Mouse (Mus musculus): ENCODE results near the gene Dab2ip.

The Dab2ip gene

DNA sequence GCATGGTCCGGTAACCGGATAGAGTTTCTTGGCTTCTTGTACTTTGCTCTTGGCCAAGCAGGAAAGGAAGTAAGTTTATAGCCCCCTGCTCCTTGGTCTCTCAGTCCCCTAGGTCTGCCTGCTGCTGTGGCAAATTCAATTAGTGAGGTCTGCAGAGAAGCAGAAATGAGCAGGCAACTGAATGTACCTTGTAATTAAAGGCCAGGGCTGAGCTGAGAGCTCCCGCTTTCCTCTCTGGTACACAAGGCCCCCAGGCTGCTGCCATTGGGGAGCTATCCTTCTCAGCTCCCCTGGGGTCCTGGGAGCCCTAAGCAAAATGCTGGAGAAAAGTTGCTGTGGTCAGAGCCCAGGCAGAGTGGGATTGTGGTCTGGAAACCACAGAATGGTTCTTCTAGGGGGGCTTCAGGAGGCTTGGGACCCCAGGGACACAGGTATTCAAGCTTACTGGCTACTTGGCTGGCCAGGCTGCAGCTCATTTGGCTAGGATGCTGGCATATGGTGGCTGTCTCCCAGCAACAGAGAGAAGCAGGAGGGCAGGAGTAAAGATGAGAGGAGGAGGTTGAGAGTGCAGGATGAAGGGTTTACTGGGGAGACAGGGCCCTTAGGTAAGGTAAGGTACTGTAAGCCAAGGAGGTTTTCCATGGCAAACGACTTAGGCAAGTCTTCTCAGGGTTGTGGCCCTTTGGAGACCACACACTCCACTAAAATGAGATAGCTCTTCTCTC lies 922 bp downstream of the Dab2ip start:
- DNase-seq (ENCODE audit: low spot score in 2 of 2): no peak

DNA sequence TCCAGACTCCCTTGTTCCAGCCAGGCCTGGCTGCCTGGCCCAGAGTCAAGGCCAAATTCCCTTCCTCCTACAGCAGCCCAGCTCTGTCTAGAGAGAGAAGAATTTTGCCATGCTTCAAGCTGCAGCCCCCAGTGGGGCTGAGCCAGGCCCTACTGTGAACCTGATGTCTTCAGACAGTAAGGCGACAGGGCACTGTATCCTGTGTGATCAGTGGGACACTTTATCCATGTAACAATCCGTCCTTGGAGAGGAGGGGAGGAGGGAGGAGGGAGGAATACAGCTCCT lies 1.4 kb downstream of the Dab2ip start:
- no peak for DNase-seq (ENCODE audit: low spot score in 2 of 2)

GRCm38 (mm10) chr2:35563722-35564121 lies 5.7 kb downstream of the Dab2ip start:
- no peak for DNase-seq (ENCODE audit: low spot score in 2 of 2)

DNA sequence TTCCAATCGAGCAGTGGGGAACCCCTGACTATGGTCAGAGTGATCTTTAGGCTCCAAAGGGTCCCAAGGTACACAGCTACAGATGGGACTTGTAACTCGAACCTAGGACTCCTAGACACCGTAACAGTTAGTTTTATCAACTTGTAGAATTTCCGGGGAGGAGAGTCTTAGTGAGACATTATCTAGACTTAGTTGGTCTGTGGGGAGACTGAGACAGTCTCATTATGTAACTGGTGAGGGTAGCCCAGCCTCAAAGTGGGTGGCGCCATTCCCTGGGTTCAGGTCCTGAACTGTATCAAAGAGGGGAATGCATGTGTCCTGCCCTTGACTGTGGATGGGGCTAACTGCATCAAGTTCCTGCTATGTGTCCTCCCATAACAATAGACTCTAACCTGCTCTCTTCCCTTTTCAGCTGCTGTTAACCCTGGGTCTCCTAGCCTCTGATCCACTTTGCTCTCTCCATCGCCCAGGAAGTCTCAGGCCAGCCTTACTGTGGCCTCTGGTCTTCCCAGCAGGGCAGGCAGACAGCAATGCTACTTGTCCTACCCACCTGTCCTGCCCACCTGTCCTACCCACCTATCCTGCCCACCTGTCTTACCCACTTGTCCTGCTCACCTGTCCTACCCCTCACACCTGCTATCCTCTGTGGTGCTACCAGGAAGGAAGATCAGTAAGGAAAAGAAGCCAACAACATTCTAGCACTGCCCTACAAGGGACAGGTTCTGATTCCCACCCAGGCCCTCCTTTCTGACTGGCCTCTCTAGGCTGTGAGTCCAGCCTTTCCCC lies 7.2 kb downstream of the Dab2ip start:
- DNase-seq (ENCODE audit: low spot score in 2 of 2): no peak

GRCm38 (mm10) chr2:35566957-35567693 lies 9.1 kb downstream of the Dab2ip start:
- no peak for DNase-seq (ENCODE audit: low spot score in 2 of 2)

DNA sequence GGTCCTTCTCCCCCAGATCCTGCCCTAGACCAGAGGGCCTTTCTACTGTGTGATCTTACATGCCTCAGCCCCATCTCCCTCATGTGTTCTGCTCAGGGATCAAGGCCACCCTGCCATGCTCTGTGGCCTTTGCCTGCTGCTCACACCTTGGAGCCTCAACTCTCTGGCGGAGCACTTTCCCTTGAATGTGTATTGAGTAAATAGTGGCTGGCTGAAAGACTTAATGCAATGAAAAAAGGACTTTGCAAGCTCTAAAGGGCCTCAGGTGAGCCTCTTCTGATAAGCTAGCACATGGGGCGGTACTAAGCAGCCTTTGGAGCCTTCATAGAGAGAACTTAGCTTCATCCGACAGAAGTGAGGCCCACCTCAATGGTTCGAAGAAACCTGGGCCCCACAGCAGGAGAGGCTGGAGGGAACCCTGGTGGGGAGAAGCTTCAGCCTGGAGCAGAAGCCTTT lies 9.7 kb downstream of the Dab2ip start:
- DNase-seq (ENCODE audit: low spot score in 2 of 2): no peak

- DNase-seq (ENCODE audit: low spot score in 2 of 2): no peak
Observed at GRCm38 (mm10) chr2:35570743-35571142, 12.7 kb downstream of the Dab2ip start.

DNA sequence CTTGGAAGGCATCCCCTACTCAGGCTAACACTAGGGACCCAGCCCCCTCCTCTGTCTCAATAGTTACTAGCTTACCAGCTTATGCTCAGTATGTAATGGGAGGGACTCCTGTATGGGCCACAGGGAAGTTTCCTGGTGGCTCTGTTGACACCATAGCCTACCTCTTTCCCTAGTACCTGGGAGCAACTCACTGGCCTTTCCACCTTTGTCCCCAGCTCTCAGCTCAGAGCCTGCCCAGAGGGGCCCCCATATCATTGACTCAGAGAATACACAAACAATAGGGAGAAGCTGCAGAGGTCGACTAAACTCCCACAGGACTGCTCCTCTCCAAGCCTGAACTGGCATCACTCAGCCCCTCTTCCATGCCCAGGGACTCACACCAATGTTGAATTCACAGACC lies 16.6 kb downstream of the Dab2ip start:
- DNase-seq (ENCODE audit: low spot score in 2 of 2): no peak

GRCm38 (mm10) chr2:35576675-35577074 lies 18.6 kb downstream of the Dab2ip start:
- DNase-seq (ENCODE audit: low spot score in 2 of 2): no peak

DNA sequence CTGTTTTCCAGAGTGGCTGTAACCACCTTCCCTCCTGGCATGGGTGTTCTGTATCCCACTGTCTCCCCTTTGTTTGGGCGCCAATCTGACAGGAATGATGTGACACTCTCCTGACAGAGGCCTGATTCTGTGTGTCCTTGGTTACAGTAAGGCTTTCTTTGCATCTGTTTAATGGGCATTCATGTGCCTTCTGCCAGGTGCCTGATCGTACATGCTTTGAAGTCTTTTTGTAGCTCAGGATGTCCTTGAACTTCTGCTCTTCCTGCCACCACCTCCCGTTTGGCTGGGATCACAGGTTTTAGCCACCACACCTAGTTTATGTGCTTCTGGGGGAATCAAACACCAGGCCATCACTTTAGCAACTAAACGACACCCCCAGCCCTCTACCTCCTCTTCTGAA lies 22.0 kb downstream of the Dab2ip start:
- DNase-seq (ENCODE audit: low spot score in 2 of 2): no peak

- no peak for DNase-seq (ENCODE audit: low spot score in 2 of 2)
Observed at GRCm38 (mm10) chr2:35581501-35582340, 23.7 kb downstream of the Dab2ip start.

- DNase-seq (ENCODE audit: low spot score in 2 of 2): no peak
Observed at GRCm38 (mm10) chr2:35582341-35582941, 24.4 kb downstream of the Dab2ip start.

DNA sequence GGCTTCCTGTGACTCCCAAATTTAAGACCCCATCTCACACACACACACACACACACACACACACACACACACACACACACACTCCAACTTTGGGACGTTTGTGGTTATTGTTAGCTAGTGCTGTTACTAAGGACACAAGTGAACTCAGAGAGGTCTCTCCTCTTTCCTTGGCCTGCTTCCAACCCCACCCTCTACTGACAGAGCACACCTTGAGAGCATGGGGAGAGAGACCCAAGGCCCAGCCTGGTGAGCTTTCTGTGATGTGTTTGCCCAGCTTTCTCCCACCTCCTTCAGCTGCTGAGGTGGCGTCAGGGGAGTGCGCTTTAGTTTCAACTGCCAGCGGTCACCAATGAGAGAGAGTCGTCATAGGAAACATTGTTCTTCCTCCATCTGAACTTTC lies 25.3 kb downstream of the Dab2ip start:
- DNase-seq (ENCODE audit: low spot score in 2 of 2): no peak

DNA sequence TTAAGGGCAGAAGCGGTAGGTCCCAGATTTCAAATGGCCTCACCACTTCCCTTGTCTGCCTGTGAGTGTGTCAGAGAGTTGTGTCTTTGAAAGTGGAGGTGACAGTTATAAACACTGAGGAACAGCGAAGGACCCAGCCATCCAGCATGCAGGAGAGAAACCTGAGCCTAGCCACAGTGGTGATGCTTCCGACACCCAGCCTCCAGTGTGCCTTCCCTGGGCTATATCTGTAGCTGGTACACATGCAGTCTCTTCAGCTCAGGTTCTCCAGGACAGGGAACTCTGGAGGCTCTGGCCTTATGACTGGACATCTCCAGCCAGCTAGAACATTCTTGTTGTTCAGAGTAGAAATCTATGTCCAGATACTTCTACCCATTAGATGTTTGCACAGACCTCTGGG lies 25.9 kb downstream of the Dab2ip start:
- DNase-seq (ENCODE audit: low spot score in 2 of 2): no peak

GRCm38 (mm10) chr2:35588368-35588767 lies 30.3 kb downstream of the Dab2ip start:
- DNase-seq (ENCODE audit: low spot score in 2 of 2): peak; percentile 22 to 26

DNA sequence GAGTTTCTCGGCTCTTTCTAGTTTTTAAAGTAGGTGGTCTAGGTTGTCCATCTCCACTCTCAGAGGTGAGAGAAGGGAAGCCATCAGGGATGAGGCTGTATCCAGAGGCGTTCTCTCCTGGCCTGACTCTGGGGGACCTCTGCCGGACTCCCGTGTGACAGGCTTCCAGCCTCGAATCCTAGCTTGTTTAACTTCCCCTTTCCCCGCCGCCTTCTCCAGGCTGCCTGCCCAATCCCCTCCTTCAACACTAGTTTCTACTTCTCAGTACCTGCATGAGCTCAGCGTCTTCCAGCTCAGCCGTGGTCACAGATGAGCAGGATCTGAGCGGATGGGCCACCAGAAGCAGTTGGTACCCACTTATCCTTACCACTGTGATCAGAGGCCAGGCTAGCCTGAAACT lies 31.3 kb downstream of the Dab2ip start:
- no peak for DNase-seq (ENCODE audit: low spot score in 2 of 2)

DNA sequence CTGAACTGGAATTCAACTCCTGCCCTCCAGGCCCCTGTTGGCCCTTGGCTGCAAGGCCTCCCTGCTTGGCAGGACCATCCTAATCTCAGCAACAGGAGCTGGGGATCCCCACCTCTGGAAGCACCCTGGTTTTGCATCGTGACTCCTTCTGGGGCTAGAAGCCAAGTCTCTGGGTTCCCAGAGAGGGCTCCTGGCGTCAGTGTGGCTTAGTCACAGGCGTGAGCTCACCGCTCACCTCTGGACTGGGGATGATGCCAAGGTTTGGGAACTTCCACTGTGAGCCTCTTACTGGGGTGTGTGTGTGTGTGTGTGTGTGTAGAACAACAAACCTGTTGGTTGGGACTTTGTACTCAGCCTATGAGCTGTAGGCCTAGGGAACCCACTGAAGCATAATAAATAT lies 31.7 kb downstream of the Dab2ip start:
- no peak for DNase-seq (ENCODE audit: low spot score in 2 of 2)

DNA sequence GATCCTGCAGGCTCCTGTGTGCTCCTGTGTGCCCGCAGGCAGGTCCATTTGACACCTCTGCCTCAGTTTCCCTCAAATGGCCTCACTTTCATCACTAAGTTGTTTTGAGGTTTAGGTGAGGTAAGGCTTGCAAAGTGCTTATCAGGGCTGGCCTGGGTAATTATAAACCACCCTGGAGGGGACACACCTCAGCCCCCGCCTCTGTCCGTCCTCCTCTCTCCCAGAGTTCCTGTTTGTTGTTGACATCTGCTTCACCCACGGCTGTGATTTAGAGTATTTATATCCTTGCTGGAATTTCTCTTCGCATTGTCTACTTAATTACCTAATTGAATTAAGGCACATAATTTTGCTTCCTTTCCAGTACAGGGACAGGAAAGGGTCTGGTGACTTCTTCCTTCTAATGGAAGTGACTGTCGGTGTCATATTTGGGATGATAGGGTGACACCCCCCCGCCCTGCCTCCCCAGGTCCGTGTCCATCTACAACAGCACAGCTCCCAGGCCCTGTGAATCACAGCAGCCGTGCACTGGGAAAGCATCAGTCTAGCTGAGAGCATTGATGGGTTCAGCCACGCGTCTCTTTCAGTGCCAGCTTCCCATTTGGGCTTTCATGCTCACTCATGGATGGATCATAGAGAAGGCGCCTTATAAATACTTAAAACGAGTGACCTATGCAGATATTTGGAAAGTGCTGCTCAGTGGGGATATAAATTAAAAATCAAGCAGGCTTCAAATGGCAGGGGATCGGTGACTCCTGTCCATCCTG lies 34.1 kb downstream of the Dab2ip start:
- no peak for DNase-seq (ENCODE audit: low spot score in 2 of 2)

GRCm38 (mm10) chr2:35592725-35593392 lies 34.8 kb downstream of the Dab2ip start:
- DNase-seq (ENCODE audit: low spot score in 2 of 2): no peak

- peak; percentile 37 to 46 for DNase-seq (ENCODE audit: low spot score in 2 of 2)
Observed at GRCm38 (mm10) chr2:35593889-35594288, 35.8 kb downstream of the Dab2ip start.
